Mouse (Mus musculus): ENCODE results near the gene Tiam1.

Gene Tiam1

GRCm38 (mm10) chr16:90045611-90046010, 98.0 kb downstream of the Tiam1 start:
- no peak for DNase-seq

- peak; percentile 37 for DNase-seq
These were observed 99.4 kb downstream of the Tiam1 start for GRCm38 (mm10) chr16:90044004-90044754.

GRCm38 (mm10) chr16:90042874-90043273, 100.7 kb downstream of the Tiam1 start:
- no peak for DNase-seq

GRCm38 (mm10) chr16:90042386-90042785, 101.2 kb downstream of the Tiam1 start:
- DNase-seq: peak; percentile 46

GRCm38 (mm10) chr16:90040771-90041364, 102.7 kb downstream of the Tiam1 start:
- peak; percentile 60 for DNase-seq

GRCm38 (mm10) chr16:90035595-90036110, 107.9 kb downstream of the Tiam1 start:
- DNase-seq: no peak

- no peak for DNase-seq
These were observed 113.2 kb downstream of the Tiam1 start for GRCm38 (mm10) chr16:90030355-90030754.

GRCm38 (mm10) chr16:90027886-90028285, 115.7 kb downstream of the Tiam1 start:
- DNase-seq: no peak

- DNase-seq: no peak
These were observed 117.9 kb downstream of the Tiam1 start for GRCm38 (mm10) chr16:90025526-90026172.

- no peak for DNase-seq
These were observed 119.9 kb downstream of the Tiam1 start for GRCm38 (mm10) chr16:90023665-90024010.

- no peak for DNase-seq
These were observed 120.5 kb downstream of the Tiam1 start for GRCm38 (mm10) chr16:90022932-90023664.

GRCm38 (mm10) chr16:90016046-90016445, 127.5 kb downstream of the Tiam1 start:
- no peak for DNase-seq

- DNase-seq: no peak
These were observed 129.0 kb downstream of the Tiam1 start for GRCm38 (mm10) chr16:90014596-90014995.

GRCm38 (mm10) chr16:90011521-90012181, 131.9 kb downstream of the Tiam1 start:
- DNase-seq: peak; percentile 31

GRCm38 (mm10) chr16:90008504-90008903, 135.1 kb downstream of the Tiam1 start:
- no peak for DNase-seq

GRCm38 (mm10) chr16:90007391-90007977, 136.1 kb downstream of the Tiam1 start:
- DNase-seq: no peak

- no peak for DNase-seq
These were observed 140.0 kb downstream of the Tiam1 start for GRCm38 (mm10) chr16:90003556-90003955.

- no peak for DNase-seq
These were observed 148.4 kb downstream of the Tiam1 start for GRCm38 (mm10) chr16:89995155-89995554.

GRCm38 (mm10) chr16:89993991-89994825, 149.4 kb downstream of the Tiam1 start:
- peak; percentile 70 for DNase-seq

- DNase-seq: peak; percentile 53
These were observed 150.1 kb downstream of the Tiam1 start for GRCm38 (mm10) chr16:89993506-89993905.

GRCm38 (mm10) chr16:89991701-89992152, 151.8 kb downstream of the Tiam1 start:
- no peak for DNase-seq
